Mouse (Mus musculus): ENCODE measurements around the gene Oprd1. TPM values are rescaled to one million over a fixed set of nuclear protein-coding genes. Genes with fewer than 3 reads are reported as not detected.

Gene Oprd1
- total and polyA plus RNA-seq, 3 experiments, result 0.01 TPM; not detected in 2

- Histone ChIP-seq H3K79me2 (ENCODE audit: control insufficient read depth, insufficient read depth, low read length, poor library complexity) (no peaks in the 10 kb centered on the region), H3K36me3 (ENCODE audit: control insufficient read depth in 1 of 2, insufficient read depth in 2 of 2, low read length in 2 of 2) (peaks cover 0 to 16% of the 10 kb centered on the region in 2 experiments; a peak in 2 of 4 replicates), H3K9me3 (replicated peaks; ENCODE audit: insufficient read depth, low read length) (no peaks in the 10 kb centered on the region), H3K4me1 (ENCODE audit: control insufficient read depth in 1 of 2, insufficient read depth in 2 of 2, low read length in 2 of 2) (no peaks in the 10 kb centered on the region), H3K27me3 (ENCODE audit: control insufficient read depth in 1 of 2, insufficient read depth in 2 of 2, low read length in 2 of 2) (no peaks in the 10 kb centered on the region), H3K4me3 (ENCODE audit: control insufficient read depth in 1 of 2, insufficient read depth in 1 of 2, low read depth in 2 of 2, low read length in 2 of 2) (no peak overlapping the region), H3K9ac (ENCODE audit: control insufficient read depth, low read depth, low read length, poor library complexity, severe bottlenecking) (no peak overlapping the region), H3K27ac (ENCODE audit: control insufficient read depth, low read depth, low read length) (no peak overlapping the region)
- DNase-seq (ENCODE audit: low read depth, low spot score), result no peak
- TF ChIP-seq CTCF (IDR thresholded peaks at IDR 0.05 in 2 of 3, conservative IDR thresholded peaks at IDR 0.05 in 1 of 3; ENCODE audit: control insufficient read depth in 1 of 3, insufficient read depth in 1 of 3, low read depth in 2 of 3, low read length in 3 of 3, poor library complexity in 1 of 3, severe bottlenecking in 1 of 3), result peak in 2 of 3 experiments; percentile 28 to 40; a peak in 4 of 6 replicates
- TF ChIP-seq ZKSCAN1 (IDR thresholded peaks at IDR 0.05; ENCODE audit: low read depth, low read length), result no peak
- peak; percentile 38 for TF ChIP-seq SMC3 (IDR thresholded peaks at IDR 0.05; ENCODE audit: low read depth, low read length)
These were observed 37.7 kb upstream of the Oprd1 start for GRCm38 (mm10) chr4:132181721-132182658.

GRCm38 (mm10) chr4:132180710-132181109 is 36.4 kb upstream of the Oprd1 start:
- Histone ChIP-seq H3K4me3 (ENCODE audit: control insufficient read depth in 1 of 2, insufficient read depth in 1 of 2, low read depth in 2 of 2, low read length in 2 of 2) (no peak overlapping the region), H3K27me3 (ENCODE audit: control insufficient read depth in 1 of 2, insufficient read depth in 2 of 2, low read length in 2 of 2) (no peaks in the 10 kb centered on the region), H3K4me1 (ENCODE audit: control insufficient read depth in 1 of 2, insufficient read depth in 2 of 2, low read length in 2 of 2) (no peaks in the 10 kb centered on the region), H3K27ac (ENCODE audit: control insufficient read depth, low read depth, low read length) (no peak overlapping the region), H3K9me3 (replicated peaks; ENCODE audit: insufficient read depth, low read length) (no peaks in the 10 kb centered on the region), H3K9ac (ENCODE audit: control insufficient read depth, low read depth, low read length, poor library complexity, severe bottlenecking) (no peak overlapping the region), H3K36me3 (ENCODE audit: control insufficient read depth in 1 of 2, insufficient read depth in 2 of 2, low read length in 2 of 2) (peaks cover 0 to 10% of the 10 kb centered on the region in 2 experiments; a peak in 2 of 4 replicates), H3K79me2 (ENCODE audit: control insufficient read depth, insufficient read depth, low read length, poor library complexity) (no peaks in the 10 kb centered on the region)
- TF ChIP-seq RAD21 (IDR thresholded peaks at IDR 0.05; ENCODE audit: low read depth, low read length) (peak; percentile 41), EP300 (IDR thresholded peaks at IDR 0.05; ENCODE audit: low read depth in 1 of 2, low read length in 2 of 2) (no peak), MAZ (IDR thresholded peaks at IDR 0.05; ENCODE audit: low read depth, low read length) (no peak), SMC3 (IDR thresholded peaks at IDR 0.05; ENCODE audit: low read depth, low read length) (peak; percentile 64), CTCF (IDR thresholded peaks at IDR 0.05 in 2 of 3, conservative IDR thresholded peaks at IDR 0.05 in 1 of 3; ENCODE audit: control insufficient read depth in 1 of 3, insufficient read depth in 1 of 3, low read depth in 2 of 3, low read length in 3 of 3, poor library complexity in 1 of 3, severe bottlenecking in 1 of 3) (peak; percentile 40 to 60 (median 48)), ZKSCAN1 (IDR thresholded peaks at IDR 0.05; ENCODE audit: low read depth, low read length) (no peak), BHLHE40 (IDR thresholded peaks at IDR 0.05; ENCODE audit: borderline replicate concordance, low read depth, low read length) (no peak), ZC3H11A (IDR thresholded peaks at IDR 0.05; ENCODE audit: low read depth, low read length) (peak; percentile 36)
- DNase-seq (ENCODE audit: low read depth, low spot score), result peak; percentile 52

GRCm38 (mm10) chr4:132178630-132179059 is 34.4 kb upstream of the Oprd1 start:
- TF ChIP-seq POLR2AphosphoS5 (IDR thresholded peaks at IDR 0.05; ENCODE audit: borderline replicate concordance, low read depth, low read length) (no peak), BHLHE40 (IDR thresholded peaks at IDR 0.05; ENCODE audit: borderline replicate concordance, low read depth, low read length) (no peak), CHD1 (IDR thresholded peaks at IDR 0.05; ENCODE audit: low read depth, low read length) (no peak), EP300 (IDR thresholded peaks at IDR 0.05; ENCODE audit: low read depth in 1 of 2, low read length in 2 of 2) (no peak), JUND (IDR thresholded peaks at IDR 0.05; ENCODE audit: low read depth, low read length) (no peak), CTCF (IDR thresholded peaks at IDR 0.05 in 2 of 3, conservative IDR thresholded peaks at IDR 0.05 in 1 of 3; ENCODE audit: control insufficient read depth in 1 of 3, insufficient read depth in 1 of 3, low read depth in 2 of 3, low read length in 3 of 3, poor library complexity in 1 of 3, severe bottlenecking in 1 of 3) (peak; percentile 70 to 86 (median 86)), SMC3 (IDR thresholded peaks at IDR 0.05; ENCODE audit: low read depth, low read length) (peak; percentile 68), NRF1 (IDR thresholded peaks at IDR 0.05; ENCODE audit: insufficient read depth, low read depth, low read length, poor library complexity, severe bottlenecking) (0 out of 2 replicates have a peak, but pooled peaks have one; percentile 16), MAZ (IDR thresholded peaks at IDR 0.05; ENCODE audit: low read depth, low read length) (no peak), ZKSCAN1 (IDR thresholded peaks at IDR 0.05; ENCODE audit: low read depth, low read length) (no peak), ZC3H11A (IDR thresholded peaks at IDR 0.05; ENCODE audit: low read depth, low read length) (peak; percentile 73), SIN3A (IDR thresholded peaks at IDR 0.05; ENCODE audit: low read length) (no peak), TCF12 (IDR thresholded peaks at IDR 0.05; ENCODE audit: low read depth, low read length) (no peak), MEF2A (IDR thresholded peaks at IDR 0.05; ENCODE audit: extremely low read depth, insufficient replicate concordance, low read depth, low read length, poor library complexity, severe bottlenecking) (no peak), NELFE (IDR thresholded peaks at IDR 0.05; ENCODE audit: low read depth, low read length) (no peak), ETS1 (IDR thresholded peaks at IDR 0.05; ENCODE audit: low read depth, low read length) (no peak), RAD21 (IDR thresholded peaks at IDR 0.05; ENCODE audit: low read depth, low read length) (peak; percentile 81), MAX (IDR thresholded peaks at IDR 0.05; ENCODE audit: low read length) (no peak), KAT2A (conservative IDR thresholded peaks at IDR 0.05; ENCODE audit: low read depth, low read length) (no peak)
- DNase-seq (ENCODE audit: low read depth, low spot score), result peak; percentile 80
- no peaks in the 10 kb centered on the region for H3K27me3 ChIP-seq (ENCODE audit: control insufficient read depth in 1 of 2, insufficient read depth in 2 of 2, low read length in 2 of 2)
- no peak overlapping the region for H3K4me3 ChIP-seq (ENCODE audit: control insufficient read depth in 1 of 2, insufficient read depth in 1 of 2, low read depth in 2 of 2, low read length in 2 of 2)
- H3K9me3 ChIP-seq (replicated peaks; ENCODE audit: insufficient read depth, low read length), result no peaks in the 10 kb centered on the region
- H3K4me1 ChIP-seq (ENCODE audit: control insufficient read depth in 1 of 2, insufficient read depth in 2 of 2, low read length in 2 of 2), result no peaks in the 10 kb centered on the region
- no peak overlapping the region for H3K27ac ChIP-seq (ENCODE audit: control insufficient read depth, low read depth, low read length)
- no peaks in the 10 kb centered on the region for H3K36me3 ChIP-seq (ENCODE audit: control insufficient read depth in 1 of 2, insufficient read depth in 2 of 2, low read length in 2 of 2)
- no peak overlapping the region for H3K9ac ChIP-seq (ENCODE audit: control insufficient read depth, low read depth, low read length, poor library complexity, severe bottlenecking)
- no peaks in the 10 kb centered on the region for H3K79me2 ChIP-seq (ENCODE audit: control insufficient read depth, insufficient read depth, low read length, poor library complexity)
